Mouse (Mus musculus) thymus, postnatal 0 days (tissue): ENCODE results near the gene Lrrc42. TPM values are rescaled to one million over a fixed set of nuclear protein-coding genes. Genes with fewer than 3 reads are reported as not detected.

Experiments used
- DNase-seq: peaks from one replicate; pipeline ENCODE4 v3.0.0-alpha.2; 2015; ENCODE audit warnings: low spot score
- polyA plus RNA-seq: library from polyadenylated mRNA; unstranded; fragments of >200 nt; fragmentation: Nextera tagmentation; extraction: Ambion mirVana; gene quantifications from 2 replicates; pipeline ENCODE4 v1.2.1, GENCODE M21; 2015

Gene Lrrc42
- 127 and 129 TPM in 2 replicates for polyA plus RNA-seq

- DNase-seq, result peak; percentile 98
Observed at GRCm38 (mm10) chr4:107253125-107254091, at the start of gene Lrrc42, which contains the start of gene Hspb11. TSS of gene Lrrc42 (minus strand) at chr4:107253532. TSS of gene Hspb11 (plus strand) at chr4:107253593.

GRCm38 (mm10) chr4:107302832-107303231, 49.5 kb upstream of the Lrrc42 start:
- no peak for DNase-seq

- DNase-seq, result no peak
Observed at GRCm38 (mm10) chr4:107302221-107302620, 48.9 kb upstream of the Lrrc42 start.

GRCm38 (mm10) chr4:107300902-107301555, 47.7 kb upstream of the Lrrc42 start:
- DNase-seq, result no peak

- DNase-seq, result no peak
Observed at GRCm38 (mm10) chr4:107300371-107300770, 47.0 kb upstream of the Lrrc42 start.

- DNase-seq, result no peak
Observed at GRCm38 (mm10) chr4:107299779-107300340, 46.5 kb upstream of the Lrrc42 start.

GRCm38 (mm10) chr4:107298071-107298606, 44.8 kb upstream of the Lrrc42 start:
- DNase-seq, result no peak

- no peak for DNase-seq
Observed at GRCm38 (mm10) chr4:107292273-107292662, 38.9 kb upstream of the Lrrc42 start.

GRCm38 (mm10) chr4:107291611-107292272, 38.4 kb upstream of the Lrrc42 start:
- DNase-seq, result no peak

GRCm38 (mm10) chr4:107287517-107287916, 34.2 kb upstream of the Lrrc42 start:
- DNase-seq, result no peak

GRCm38 (mm10) chr4:107286386-107286785, 33.1 kb upstream of the Lrrc42 start:
- DNase-seq, result no peak

GRCm38 (mm10) chr4:107285446-107286200, 32.3 kb upstream of the Lrrc42 start:
- DNase-seq, result no peak

- no peak for DNase-seq
Observed at GRCm38 (mm10) chr4:107280843-107281475, 27.6 kb upstream of the Lrrc42 start.

GRCm38 (mm10) chr4:107278188-107278707, 24.9 kb upstream of the Lrrc42 start:
- no peak for DNase-seq

- DNase-seq, result no peak
Observed at GRCm38 (mm10) chr4:107274511-107274910, 21.2 kb upstream of the Lrrc42 start.

GRCm38 (mm10) chr4:107273683-107274082, 20.4 kb upstream of the Lrrc42 start:
- DNase-seq, result no peak

- DNase-seq, result peak; percentile 89
Observed at GRCm38 (mm10) chr4:107260001-107260400, 6.7 kb upstream of the Lrrc42 start.

GRCm38 (mm10) chr4:107254414-107254813, 1.1 kb upstream of the Lrrc42 start:
- no peak for DNase-seq

- DNase-seq, result no peak
Observed at GRCm38 (mm10) chr4:107252522-107252921, 810 bp downstream of the Lrrc42 start.

GRCm38 (mm10) chr4:107250494-107250893, 2.8 kb downstream of the Lrrc42 start:
- peak; percentile 70 for DNase-seq
